Mouse (Mus musculus): ENCODE results near the gene Galm. TPM values are rescaled to one million over a fixed set of nuclear protein-coding genes. Genes with fewer than 3 reads are reported as not detected.
"Not testable (repeated sequence)": the region's sequence is repeated elsewhere in the genome, so short reads cannot be mapped to it uniquely, and the experiment has no call there.

The Galm gene
- total RNA-seq, 2 experiments from 2014 or later: 2.5 to 2.8 TPM

- DNase-seq (ENCODE audit: low spot score): peak; percentile 98
Measured at GRCm38 (mm10) chr17:80206671-80207581, 79.7 kb downstream of the Galm start, which contains the start of the genes Srsf7 and Ttc39d. TSS of gene Srsf7 (minus strand) at chr17:80207307. TSS of gene Ttc39d (plus strand) at chr17:80207460.

- DNase-seq (ENCODE audit: low spot score): not testable (repeated sequence)
Measured at GRCm38 (mm10) chr17:80213998-80214397, 86.7 kb downstream of the Galm start.

- DNase-seq (ENCODE audit: low spot score): no peak
Measured at GRCm38 (mm10) chr17:80220131-80220530, 92.9 kb downstream of the Galm start.

GRCm38 (mm10) chr17:80221202-80221601 is 93.9 kb downstream of the Galm start:
- no peak for DNase-seq (ENCODE audit: low spot score)

GRCm38 (mm10) chr17:80221890-80222628 is 94.8 kb downstream of the Galm start:
- no peak for DNase-seq (ENCODE audit: low spot score)

DNA sequence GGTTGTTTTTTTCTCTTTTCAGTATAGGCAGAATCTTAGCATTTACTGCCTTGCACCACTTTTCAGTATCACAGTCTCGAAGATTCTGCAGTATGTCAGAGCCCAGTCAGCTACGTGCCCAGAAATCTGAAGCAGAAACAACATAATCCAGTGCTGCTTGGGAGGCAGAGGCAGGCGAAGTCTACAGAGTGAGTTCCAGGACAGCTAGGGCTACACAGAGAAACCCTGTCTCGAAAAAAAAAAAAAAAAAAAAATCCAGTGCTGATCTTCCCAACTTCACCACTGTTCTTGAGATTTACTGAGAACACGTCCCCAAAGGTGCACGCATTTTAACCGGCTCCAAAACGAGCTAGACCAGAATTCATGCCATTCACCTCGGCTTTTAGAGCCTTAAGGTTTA is 96.6 kb downstream of the Galm start:
- DNase-seq (ENCODE audit: low spot score): no peak

DNA sequence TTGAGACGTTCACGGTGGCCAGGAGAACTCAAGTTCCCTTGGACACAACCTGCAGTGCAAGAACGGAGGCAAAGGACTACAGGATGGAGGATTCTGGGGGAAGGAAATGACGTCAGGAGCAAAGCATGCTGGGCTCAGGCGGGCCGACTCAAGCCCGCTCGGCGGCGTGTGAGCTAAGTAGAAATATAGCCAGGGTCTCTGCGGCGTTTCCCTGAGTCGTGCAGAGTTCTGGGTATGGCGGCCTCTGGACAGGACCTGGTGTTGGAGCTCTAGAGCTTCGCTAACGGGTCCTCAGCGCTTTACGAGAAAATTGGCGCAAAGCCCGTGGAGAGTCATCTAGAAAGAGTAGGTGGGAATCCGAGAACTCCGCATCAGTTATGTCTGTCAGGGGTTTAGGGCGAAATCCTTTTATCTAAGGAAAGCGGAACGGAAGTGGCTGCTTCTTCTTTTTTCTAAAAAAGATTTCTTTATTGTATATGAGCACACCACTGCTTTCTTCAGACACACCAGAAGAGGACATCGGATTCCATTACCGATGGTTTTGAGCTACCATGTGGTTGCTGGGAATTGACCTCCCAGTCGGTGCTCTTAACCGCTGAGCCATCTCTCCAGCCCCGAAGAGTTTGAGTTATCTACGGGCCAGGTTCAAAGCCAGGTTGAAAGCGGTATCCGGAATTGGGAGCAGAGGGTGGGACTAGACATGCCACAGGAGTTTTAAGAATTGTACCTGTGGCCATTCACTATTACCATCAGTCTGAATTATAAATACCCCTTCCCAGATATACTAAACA is 97.2 kb downstream of the Galm start, which contains the start of gene Gemin6:
Gene Gemin6, plus strand, starts transcription at position 116 of the 791 bp plus-strand sequence.
- peak; percentile 87 for DNase-seq (ENCODE audit: low spot score)

- DNase-seq (ENCODE audit: low spot score): not testable (repeated sequence)
Measured at GRCm38 (mm10) chr17:80225142-80225541, 97.9 kb downstream of the Galm start.

DNA sequence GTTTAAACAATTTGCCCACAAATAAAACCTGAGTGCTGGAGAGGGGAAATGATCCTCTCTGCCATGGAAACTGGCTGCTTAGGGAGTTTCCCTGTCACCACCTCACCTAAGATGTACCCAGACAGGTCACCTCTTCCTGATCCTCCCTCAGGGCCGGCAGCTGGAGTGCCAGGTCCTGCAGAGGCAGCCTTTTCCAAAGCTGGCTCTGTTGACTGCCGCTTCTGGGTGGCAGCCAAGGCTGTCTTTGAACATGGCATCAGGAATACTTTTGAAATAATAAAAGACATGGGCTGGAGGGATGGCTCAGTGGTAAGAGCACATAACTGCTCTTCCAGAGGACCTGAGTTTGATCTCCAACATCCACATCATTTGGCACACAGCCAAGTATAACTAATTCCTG is 102.1 kb downstream of the Galm start:
- DNase-seq (ENCODE audit: low spot score): peak; percentile 17

DNA sequence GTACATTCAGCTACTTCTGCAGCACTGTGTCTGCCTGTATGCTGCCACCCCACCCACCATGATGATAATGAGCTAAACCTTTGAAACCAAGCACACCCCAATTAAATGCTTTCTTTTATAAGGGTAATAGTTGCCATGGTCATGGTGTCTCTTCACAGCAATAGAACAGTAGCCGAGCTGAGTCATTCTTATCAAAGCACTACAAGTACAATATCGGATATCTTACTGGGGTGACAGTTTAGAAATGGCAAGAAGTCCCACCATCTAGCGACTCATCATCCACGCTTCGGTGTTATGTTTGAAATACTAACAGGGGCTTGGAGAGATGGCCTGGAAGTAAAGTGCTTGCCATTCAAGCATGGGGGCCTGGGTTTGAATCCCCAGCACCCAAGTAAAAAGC is 106.6 kb downstream of the Galm start:
- no peak for DNase-seq (ENCODE audit: low spot score)

GRCm38 (mm10) chr17:80234376-80234775 is 107.1 kb downstream of the Galm start:
- no peak for DNase-seq (ENCODE audit: low spot score)

Other genes starting within 250 kb of the Galm start
- 100 to 1,000 TPM; 143 to 147 TPM for gene Atl2, start 231.3 kb upstream of the Galm start, total RNA-seq (2021)
- 10 to 100 TPM; 15.0 to 15.3 TPM for gene Hnrnpll, start 65.1 kb upstream of the Galm start, total RNA-seq (2021)
- gene Srsf7, start 79.8 kb downstream of the Galm start, total RNA-seq (2021): 10 to 100 TPM; 26.3 to 31.9 TPM
- not detected for gene Ttc39d, start 80.0 kb downstream of the Galm start, total RNA-seq (2021)
- gene Gemin6, start 97.0 kb downstream of the Galm start, total RNA-seq (2021): 1 to 10 TPM; 7.1 to 7.8 TPM
- 1 to 10 TPM; 6.9 to 7.4 TPM for gene Morn2, start 162.7 kb downstream of the Galm start, total RNA-seq (2021)
- gene Dhx57, start 163.0 kb downstream of the Galm start, total RNA-seq (2021): 1 to 10 TPM; 6.4 to 7.7 TPM
- gene Arhgef33, start 179.9 kb downstream of the Galm start, total RNA-seq (2021): not detected
- gene Gm10190, start 246.1 kb downstream of the Galm start, total RNA-seq (2021): not detected

All from gastrocnemius, adult 18-20 months (tissue).